Mouse (Mus musculus): ENCODE measurements around the gene 9930021J03Rik.

- TF ChIP-seq POLR2A (IDR thresholded peaks at IDR 0.05; ENCODE audit: extremely low read depth, insufficient read depth, low read length) (no peak), CTCF (IDR thresholded peaks at IDR 0.05; ENCODE audit: extremely low read depth, insufficient read depth, low read length) (no peak)
Observed at GRCm38 (mm10) chr19:29842973-29843372, 37.2 kb upstream of the 9930021J03Rik start.

Measured in cortical plate, adult 2 months (tissue).